Mouse (Mus musculus): ENCODE measurements around the gene Poldip2.

The Poldip2 gene

DNA sequence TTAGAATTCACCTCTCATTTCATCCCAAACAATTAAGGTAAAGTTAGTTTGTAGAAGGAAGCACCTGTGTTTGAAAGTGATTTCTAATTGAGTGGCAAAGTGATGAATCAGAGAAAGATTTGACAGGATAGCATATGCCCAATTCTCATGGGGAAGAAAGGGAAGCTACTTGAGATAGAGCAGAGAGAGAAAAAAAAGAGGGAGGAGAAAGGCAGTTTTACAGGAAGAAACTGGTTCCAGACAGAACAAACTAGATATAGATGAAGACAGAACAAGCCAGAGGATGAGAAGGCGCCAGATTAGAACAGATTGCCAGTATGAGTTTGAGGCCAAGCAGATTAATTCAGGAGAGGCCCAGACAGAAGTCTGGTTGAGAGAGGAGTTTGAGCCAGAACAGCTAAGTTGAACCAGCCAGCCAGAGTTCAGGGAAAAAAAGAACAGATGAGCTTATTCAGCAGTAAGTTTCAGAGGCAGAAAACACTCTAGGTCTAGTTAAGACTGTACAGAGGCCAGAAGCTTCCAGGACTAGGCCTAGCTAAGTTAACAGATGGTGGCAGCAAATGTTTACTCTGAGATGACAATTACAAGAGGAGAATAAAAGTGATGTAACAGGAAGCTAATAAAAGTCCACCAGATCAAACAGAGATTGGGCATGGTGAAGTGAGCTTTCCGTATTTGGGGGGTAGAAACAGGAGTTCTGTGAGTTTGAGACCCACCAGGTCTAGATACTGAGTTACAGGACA, 35.9 kb downstream of the Poldip2 start:
- DNase-seq = no peak

GRCm38 (mm10) chr11:78549491-78549987, 37.5 kb downstream of the Poldip2 start:
- DNase-seq = no peak

DNA sequence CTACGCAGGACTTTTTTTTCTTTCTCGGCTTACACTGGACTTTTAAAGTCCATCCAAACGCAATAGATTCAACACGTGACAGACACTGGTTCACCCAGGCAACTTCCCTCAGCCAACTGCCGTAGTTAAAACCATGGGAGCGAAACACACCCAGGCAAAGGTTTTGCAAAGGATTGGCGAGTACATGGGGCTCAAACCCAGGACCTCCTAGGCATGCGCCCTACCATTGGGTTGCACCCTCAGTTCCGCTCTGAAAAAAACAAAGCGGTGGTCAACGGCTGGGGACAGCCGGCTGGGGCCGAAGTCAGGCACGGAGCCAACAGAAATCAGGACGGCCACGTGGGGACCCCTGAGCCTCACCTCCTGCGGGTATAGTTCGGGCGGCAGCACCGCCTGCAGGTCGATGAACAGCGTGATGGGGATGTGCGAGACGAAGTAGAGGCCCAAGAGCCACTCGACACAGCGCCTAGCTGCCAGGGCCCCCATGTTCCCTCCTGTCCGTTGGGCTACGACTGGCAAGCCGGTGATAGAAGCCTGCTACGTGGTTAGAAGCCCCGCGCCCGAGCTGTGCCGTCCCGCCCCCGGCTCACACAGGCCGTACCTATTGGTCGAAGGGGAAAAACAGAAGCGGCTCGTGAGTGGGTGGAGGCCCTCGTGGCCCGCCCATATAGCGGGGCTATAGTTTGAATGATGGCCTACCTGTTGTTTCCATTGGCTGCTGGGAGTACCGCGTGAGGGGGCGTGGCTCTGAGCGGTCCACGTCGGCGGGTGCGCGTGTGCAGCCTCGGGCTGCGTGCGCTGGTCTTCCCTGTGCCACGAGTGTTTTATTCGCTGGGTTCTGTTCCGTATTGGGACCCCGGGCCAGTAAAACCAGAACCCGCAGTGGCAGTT, 38.4 kb downstream of the Poldip2 start, which contains the start of gene Tmem97:
Tmem97 (minus strand) TSS at position 610 of the 891 bp plus-strand sequence.
- peak; percentile 95 for DNase-seq

- peak; percentile 13 for DNase-seq
These were observed 39.0 kb downstream of the Poldip2 start for GRCm38 (mm10) chr11:78551059-78551398.

GRCm38 (mm10) chr11:78555623-78556022, 43.6 kb downstream of the Poldip2 start:
- no peak for DNase-seq

GRCm38 (mm10) chr11:78556070-78556469, 44.1 kb downstream of the Poldip2 start:
- no peak for DNase-seq

DNA sequence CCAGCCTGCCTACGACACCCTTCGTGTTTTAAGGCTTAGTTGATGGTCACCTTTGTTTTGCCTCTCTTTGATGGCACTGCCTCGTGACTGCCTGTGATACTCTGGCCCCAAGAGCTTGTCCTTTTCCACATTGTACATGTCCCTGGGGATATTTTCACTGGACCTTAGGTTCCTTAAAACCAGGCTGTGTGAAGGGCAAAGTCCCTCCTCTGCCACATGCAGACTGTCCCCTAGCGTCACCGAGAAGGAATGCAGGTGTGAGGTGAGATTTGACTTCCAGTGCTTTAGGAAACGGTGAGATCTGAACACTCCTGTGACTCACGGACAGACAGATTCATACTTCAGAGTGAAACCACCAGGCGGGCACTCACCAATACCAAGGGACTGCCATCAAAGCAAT, 45.2 kb downstream of the Poldip2 start:
- peak; percentile 13 for DNase-seq

DNA sequence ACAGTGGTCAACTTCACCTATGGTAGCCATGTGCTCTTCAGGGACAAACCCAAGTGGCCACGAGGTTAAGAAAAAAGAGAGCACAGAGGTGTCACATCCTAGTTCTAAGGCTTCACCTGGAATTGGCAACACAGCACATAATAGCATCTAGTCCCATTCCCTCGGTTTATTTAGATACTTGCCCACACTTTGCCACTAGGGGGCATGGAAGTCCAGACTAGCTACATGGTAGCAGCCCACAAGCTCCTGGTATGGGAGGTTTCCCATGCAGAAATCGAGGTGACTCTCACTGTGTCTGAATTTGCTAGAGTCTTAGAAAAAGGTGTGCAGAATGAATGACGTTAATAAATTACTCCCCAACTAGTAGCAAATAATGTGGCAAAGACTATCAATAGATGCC, 48.5 kb downstream of the Poldip2 start:
- DNase-seq = peak; percentile 79

- no peak for DNase-seq
These were observed 54.8 kb downstream of the Poldip2 start for GRCm38 (mm10) chr11:78566775-78567174.

GRCm38 (mm10) chr11:78567614-78568013, 55.6 kb downstream of the Poldip2 start:
- DNase-seq = no peak

- no peak for DNase-seq
These were observed 56.8 kb downstream of the Poldip2 start for GRCm38 (mm10) chr11:78568827-78569226.

DNA sequence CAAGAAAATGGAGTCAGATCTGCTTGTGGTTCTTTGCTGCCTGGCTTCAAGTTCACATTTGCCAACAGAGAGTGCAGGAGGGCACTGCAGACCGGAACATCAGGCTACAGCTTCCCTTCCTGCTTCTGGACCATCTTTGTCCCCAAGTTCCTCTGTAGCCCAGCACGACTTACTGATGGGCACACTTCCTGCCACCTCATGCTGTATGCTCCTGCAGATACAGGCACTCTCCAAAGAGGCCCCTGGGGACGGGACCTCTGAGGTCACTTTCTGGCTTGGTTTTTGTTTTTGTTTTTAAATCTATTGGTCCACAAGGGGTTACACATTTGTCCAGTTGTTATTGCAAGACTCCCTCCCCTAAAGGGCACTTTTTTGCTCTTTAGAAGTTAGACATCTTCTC, 57.8 kb downstream of the Poldip2 start:
- no peak for DNase-seq

GRCm38 (mm10) chr11:78571441-78571840, 59.4 kb downstream of the Poldip2 start:
- DNase-seq = no peak

- DNase-seq = no peak
These were observed 59.9 kb downstream of the Poldip2 start for GRCm38 (mm10) chr11:78571854-78572253.

Data from thymus, postnatal 14 days (tissue).